Mouse (Mus musculus): ENCODE data around the gene Borcs8. TPM values are rescaled to one million over a fixed set of nuclear protein-coding genes. Genes with fewer than 3 reads are reported as not detected.
A peak's percentile ranks its signal among the peaks of the same experiment; 100 is the strongest.

Gene Borcs8
- polyA plus RNA-seq, 1 experiment = 104 TPM

- TF ChIP-seq POLR2A (IDR thresholded peaks at IDR 0.05; ENCODE audit: control insufficient read depth, low read depth, low read length) = no peak
- H3K27me3 ChIP-seq (ENCODE audit: control insufficient read depth, insufficient read depth, low read length) = no peaks in the 10 kb centered on the region
- peaks cover 23% of the 10 kb centered on the region for H3K4me1 ChIP-seq (ENCODE audit: control insufficient read depth, insufficient read depth, low read length)
- H3K4me3 ChIP-seq (ENCODE audit: control insufficient read depth, low read depth, low read length) = no peak overlapping the region
- no peaks in the 10 kb centered on the region for H3K36me3 ChIP-seq (ENCODE audit: control insufficient read depth, insufficient read depth, low read length)
- H3K27ac ChIP-seq (ENCODE audit: control insufficient read depth, insufficient read depth, low read depth, low read length) = no peak overlapping the region
Observed at GRCm38 (mm10) chr8:70170748-70171147, 31.4 kb downstream of the Borcs8 start.

GRCm38 (mm10) chr8:70171240-70171639 lies 31.9 kb downstream of the Borcs8 start:
- H3K27ac ChIP-seq (ENCODE audit: control insufficient read depth, insufficient read depth, low read depth, low read length) = no peak overlapping the region
- no peaks in the 10 kb centered on the region for H3K36me3 ChIP-seq (ENCODE audit: control insufficient read depth, insufficient read depth, low read length)
- TF ChIP-seq POLR2A (IDR thresholded peaks at IDR 0.05; ENCODE audit: control insufficient read depth, low read depth, low read length) (no peak), CTCF (IDR thresholded peaks at IDR 0.05; ENCODE audit: control insufficient read depth, insufficient read depth, insufficient replicate concordance, low read depth, low read length) (no peak)
- H3K4me3 ChIP-seq (ENCODE audit: control insufficient read depth, low read depth, low read length) = no peak overlapping the region
- no peaks in the 10 kb centered on the region for H3K27me3 ChIP-seq (ENCODE audit: control insufficient read depth, insufficient read depth, low read length)
- H3K4me1 ChIP-seq (ENCODE audit: control insufficient read depth, insufficient read depth, low read length) = peaks cover 18% of the 10 kb centered on the region

- H3K36me3 ChIP-seq (ENCODE audit: control insufficient read depth, insufficient read depth, low read length) = no peaks in the 10 kb centered on the region
- no peaks in the 10 kb centered on the region for H3K27me3 ChIP-seq (ENCODE audit: control insufficient read depth, insufficient read depth, low read length)
- TF ChIP-seq CTCF (IDR thresholded peaks at IDR 0.05; ENCODE audit: control insufficient read depth, insufficient read depth, insufficient replicate concordance, low read depth, low read length) = no peak
- TF ChIP-seq POLR2A (IDR thresholded peaks at IDR 0.05; ENCODE audit: control insufficient read depth, low read depth, low read length) = peak; percentile 79
- H3K4me3 ChIP-seq (ENCODE audit: control insufficient read depth, low read depth, low read length) = peak within 1 kb of the TSS; percentile 81
- peak within 1 kb of the TSS; percentile 32; the same call in 1 of the 2 replicates for H3K27ac ChIP-seq (ENCODE audit: control insufficient read depth, insufficient read depth, low read depth, low read length)
- H3K4me1 ChIP-seq (ENCODE audit: control insufficient read depth, insufficient read depth, low read length) = peaks cover 11% of the 10 kb centered on the region
Observed at GRCm38 (mm10) chr8:70172043-70172681, 32.9 kb downstream of the Borcs8 start, which contains the start of gene Tmem161a. Gene Tmem161a (plus strand): TSS chr8:70172356.

- peaks cover 10% of the 10 kb centered on the region for H3K4me1 ChIP-seq (ENCODE audit: control insufficient read depth, insufficient read depth, low read length)
- H3K27ac ChIP-seq (ENCODE audit: control insufficient read depth, insufficient read depth, low read depth, low read length) = no peak overlapping the region
- no peaks in the 10 kb centered on the region for H3K27me3 ChIP-seq (ENCODE audit: control insufficient read depth, insufficient read depth, low read length)
- H3K4me3 ChIP-seq (ENCODE audit: control insufficient read depth, low read depth, low read length) = no peak overlapping the region
- TF ChIP-seq POLR2A (IDR thresholded peaks at IDR 0.05; ENCODE audit: control insufficient read depth, low read depth, low read length) = no peak
- no peak for TF ChIP-seq CTCF (IDR thresholded peaks at IDR 0.05; ENCODE audit: control insufficient read depth, insufficient read depth, insufficient replicate concordance, low read depth, low read length)
- no peaks in the 10 kb centered on the region for H3K36me3 ChIP-seq (ENCODE audit: control insufficient read depth, insufficient read depth, low read length)
Observed at GRCm38 (mm10) chr8:70173320-70173719, 34.0 kb downstream of the Borcs8 start.

- TF ChIP-seq CTCF (IDR thresholded peaks at IDR 0.05; ENCODE audit: control insufficient read depth, insufficient read depth, insufficient replicate concordance, low read depth, low read length) (no peak), POLR2A (IDR thresholded peaks at IDR 0.05; ENCODE audit: control insufficient read depth, low read depth, low read length) (no peak)
- peaks cover 10% of the 10 kb centered on the region for H3K4me1 ChIP-seq (ENCODE audit: control insufficient read depth, insufficient read depth, low read length)
- H3K4me3 ChIP-seq (ENCODE audit: control insufficient read depth, low read depth, low read length) = no peak overlapping the region
- no peak overlapping the region for H3K27ac ChIP-seq (ENCODE audit: control insufficient read depth, insufficient read depth, low read depth, low read length)
- no peaks in the 10 kb centered on the region for H3K27me3 ChIP-seq (ENCODE audit: control insufficient read depth, insufficient read depth, low read length)
- no peaks in the 10 kb centered on the region for H3K36me3 ChIP-seq (ENCODE audit: control insufficient read depth, insufficient read depth, low read length)
Observed at GRCm38 (mm10) chr8:70174079-70174478, 34.8 kb downstream of the Borcs8 start.

GRCm38 (mm10) chr8:70178231-70178630 lies 38.9 kb downstream of the Borcs8 start:
- Histone ChIP-seq H3K4me3 (ENCODE audit: control insufficient read depth, low read depth, low read length) (no peak overlapping the region), H3K27ac (ENCODE audit: control insufficient read depth, insufficient read depth, low read depth, low read length) (no peak overlapping the region), H3K27me3 (ENCODE audit: control insufficient read depth, insufficient read depth, low read length) (no peaks in the 10 kb centered on the region), H3K4me1 (ENCODE audit: control insufficient read depth, insufficient read depth, low read length) (no peaks in the 10 kb centered on the region; the same call in 1 of the 2 replicates), H3K36me3 (ENCODE audit: control insufficient read depth, insufficient read depth, low read length) (no peaks in the 10 kb centered on the region)
- TF ChIP-seq CTCF (IDR thresholded peaks at IDR 0.05; ENCODE audit: control insufficient read depth, insufficient read depth, insufficient replicate concordance, low read depth, low read length) (no peak), POLR2A (IDR thresholded peaks at IDR 0.05; ENCODE audit: control insufficient read depth, low read depth, low read length) (no peak)

GRCm38 (mm10) chr8:70179082-70179481 lies 39.8 kb downstream of the Borcs8 start:
- Histone ChIP-seq H3K4me1 (ENCODE audit: control insufficient read depth, insufficient read depth, low read length) (no peaks in the 10 kb centered on the region), H3K36me3 (ENCODE audit: control insufficient read depth, insufficient read depth, low read length) (no peaks in the 10 kb centered on the region), H3K27me3 (ENCODE audit: control insufficient read depth, insufficient read depth, low read length) (no peaks in the 10 kb centered on the region), H3K4me3 (ENCODE audit: control insufficient read depth, low read depth, low read length) (no peak overlapping the region), H3K27ac (ENCODE audit: control insufficient read depth, insufficient read depth, low read depth, low read length) (no peak overlapping the region)
- no peak for TF ChIP-seq POLR2A (IDR thresholded peaks at IDR 0.05; ENCODE audit: control insufficient read depth, low read depth, low read length)
- no peak for TF ChIP-seq CTCF (IDR thresholded peaks at IDR 0.05; ENCODE audit: control insufficient read depth, insufficient read depth, insufficient replicate concordance, low read depth, low read length)

Measured in testis, adult 2 months (tissue).